In the genomic region with DNA sequence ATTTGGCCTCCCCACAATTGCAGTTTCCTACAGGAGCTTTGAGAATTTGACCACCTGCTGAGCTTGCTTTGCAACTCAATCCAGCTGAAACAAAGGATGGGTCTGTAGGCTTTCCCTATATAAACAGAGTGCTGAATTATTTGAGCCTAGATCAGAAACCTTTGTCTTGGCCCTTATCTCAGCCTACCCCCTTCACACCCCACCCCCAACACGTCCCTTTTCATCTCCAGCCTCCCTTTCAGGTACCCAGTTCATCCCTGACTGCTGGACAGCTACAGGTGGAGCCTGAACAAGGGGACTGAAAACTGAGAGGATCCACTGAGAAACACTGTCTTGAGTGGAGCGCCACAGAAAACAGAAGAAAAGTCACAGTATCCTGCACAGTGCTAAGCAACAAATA, we compare ENCODE assay signal across 23 mouse cellular contexts. TPM values are rescaled to one million over a fixed set of nuclear protein-coding genes. Genes with fewer than 3 reads are reported as not detected.
"Had no signal": no experiment of that assay in that cellular context is flagged by ENCODE, and none has a peak within 500 bp of the region (broad histone marks: within the 10 kb centered on the region; RNA-seq: fewer than 3 reads in every experiment).

No protein-coding gene starts in this region.

- H3K4me2 ChIP-seq: lung, embryonic 15.5 days; midbrain, embryonic 11.5 days; midbrain, embryonic 13.5 days; midbrain, embryonic 15.5 days; neural tube, embryonic 12.5 days had no signal

- ATAC-seq: liver, postnatal 0 days; lung, postnatal 0 days; midbrain, embryonic 13.5 days; midbrain, embryonic 15.5 days had no signal

- H3K4me1 ChIP-seq: lung, embryonic 15.5 days; megakaryocyte, embryonic 14.5 days; midbrain, embryonic 13.5 days; midbrain, embryonic 15.5 days; neural tube, embryonic 12.5 days had no signal

- H3K27me3 ChIP-seq: lung, embryonic 15.5 days; megakaryocyte, embryonic 14.5 days; midbrain, embryonic 13.5 days; midbrain, embryonic 15.5 days; neural tube, embryonic 12.5 days had no signal

- H3K36me3 ChIP-seq: lung, embryonic 15.5 days; midbrain, embryonic 13.5 days; midbrain, embryonic 15.5 days; neural tube, embryonic 12.5 days had no signal

- DNase-seq: liver, postnatal 0 days; lung, adult 2 months; lung, postnatal 14 days; lung, postnatal 36 days; retina, postnatal 1 day; right cerebral cortex, postnatal 25 days; right cerebral cortex, postnatal 4 days; spleen, adult 18-20 months; thymus, adult 18-20 months; thymus, postnatal 14 days; thymus, postnatal 36 days had no signal

- H3K27ac ChIP-seq: lung, embryonic 15.5 days; macrophage; midbrain, embryonic 13.5 days; midbrain, embryonic 15.5 days; neural tube, embryonic 12.5 days had no signal

- H3K4me3 ChIP-seq: lung, embryonic 15.5 days; megakaryocyte, embryonic 14.5 days; midbrain, embryonic 13.5 days; midbrain, embryonic 15.5 days; neural tube, embryonic 12.5 days had no signal

- H3K9ac ChIP-seq: liver, postnatal 0 days; lung, embryonic 15.5 days; midbrain, embryonic 13.5 days; midbrain, embryonic 15.5 days; neural tube, embryonic 12.5 days had no signal

RNA-seq across cellular contexts. Expression of a gene that starts 10.7 kb away (rescaled TPM):
- polyA plus RNA-seq: midbrain, embryonic 11.5 days; midbrain, embryonic 13.5 days; midbrain, embryonic 15.5 days; midbrain, postnatal 0 days; stomach, embryonic 14.5 days had no signal

RNA-seq across cellular contexts. Expression of a gene that starts 15.8 kb away (rescaled TPM):
- polyA plus RNA-seq: midbrain, embryonic 11.5 days; midbrain, embryonic 13.5 days; midbrain, embryonic 15.5 days; midbrain, postnatal 0 days had no signal

RNA-seq across cellular contexts. Expression of a gene that starts 49.0 kb away (rescaled TPM):
- polyA plus RNA-seq: liver, postnatal 0 days; lung, adult 2 months; lung, embryonic 15.5 days; lung, postnatal 0 days; macrophage; midbrain, embryonic 11.5 days; midbrain, embryonic 13.5 days; midbrain, postnatal 0 days; neural tube, embryonic 12.5 days; neural tube, embryonic 14.5 days had no signal

RNA-seq across cellular contexts. Expression of a gene that starts 49.3 kb away (rescaled TPM):
- polyA plus RNA-seq: macrophage; midbrain, embryonic 11.5 days; neural tube, embryonic 12.5 days; small intestine, adult 2 months; stomach, embryonic 14.5 days had no signal
